Mouse (Mus musculus) c-Kit-negative CD71-positive TER-119-positive erythroid progenitor cells, embryonic 14.5 days (primary cell): ENCODE measurements around the gene St6galnac5.

ENCODE experiments used
- DNase-seq: peaks from one replicate; pipeline ENCODE4 v3.0.0-alpha.2; 2013; ENCODE audit warnings: low read depth, low spot score

St6galnac5 gene

GRCm38 (mm10) chr3:152867654-152868525, 114.2 kb downstream of the St6galnac5 start:
- no peak for DNase-seq

DNA sequence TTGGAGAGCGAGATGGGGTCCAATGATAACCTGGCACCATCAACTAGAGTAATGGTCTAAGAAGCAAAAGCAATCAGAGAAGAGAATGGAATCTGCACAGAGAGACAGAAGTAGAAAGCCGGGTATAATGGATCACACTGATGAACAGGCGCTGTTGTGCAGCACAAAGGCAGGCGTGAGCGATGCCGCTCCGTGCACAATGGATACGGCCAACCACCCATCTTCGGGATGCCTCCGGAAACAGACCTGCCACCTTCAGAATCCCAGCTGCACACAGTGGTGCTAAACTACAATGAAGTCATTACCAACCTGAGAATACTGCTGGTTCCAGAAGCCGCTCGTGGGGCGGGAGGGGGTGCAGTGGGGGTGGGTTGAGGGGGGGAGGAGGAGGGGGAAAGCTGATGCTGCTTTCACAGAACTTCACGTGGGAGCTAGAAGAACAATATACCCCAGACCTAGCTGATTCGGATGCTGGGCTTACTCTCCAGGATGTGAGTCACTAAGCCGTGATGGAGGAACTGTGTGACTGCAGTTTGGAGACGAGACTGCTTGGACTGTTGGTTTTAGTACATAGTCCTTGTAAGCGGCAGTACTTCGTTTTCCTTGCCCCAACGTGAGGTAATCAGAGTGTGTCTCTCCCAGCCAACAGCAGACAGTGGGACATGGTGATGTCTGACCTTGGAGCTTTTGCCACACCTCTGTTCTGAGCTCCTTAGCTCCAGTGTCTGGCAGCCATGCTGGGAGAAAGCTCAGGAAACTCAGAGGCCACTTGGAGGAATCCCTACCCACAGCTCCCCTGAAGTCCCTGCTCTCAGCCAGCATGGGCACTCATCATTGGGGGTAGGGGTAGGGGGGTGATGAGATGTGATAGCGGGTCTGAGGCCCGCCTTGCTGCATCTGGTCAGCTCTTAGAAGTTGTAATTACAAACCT, 115.7 kb downstream of the St6galnac5 start:
- DNase-seq = no peak

GRCm38 (mm10) chr3:152861978-152862377, 120.1 kb downstream of the St6galnac5 start:
- DNase-seq = no peak

- DNase-seq = no peak
These were observed 120.6 kb downstream of the St6galnac5 start for GRCm38 (mm10) chr3:152861450-152861849.

- no peak for DNase-seq
These were observed 126.0 kb downstream of the St6galnac5 start for GRCm38 (mm10) chr3:152856095-152856494.

DNA sequence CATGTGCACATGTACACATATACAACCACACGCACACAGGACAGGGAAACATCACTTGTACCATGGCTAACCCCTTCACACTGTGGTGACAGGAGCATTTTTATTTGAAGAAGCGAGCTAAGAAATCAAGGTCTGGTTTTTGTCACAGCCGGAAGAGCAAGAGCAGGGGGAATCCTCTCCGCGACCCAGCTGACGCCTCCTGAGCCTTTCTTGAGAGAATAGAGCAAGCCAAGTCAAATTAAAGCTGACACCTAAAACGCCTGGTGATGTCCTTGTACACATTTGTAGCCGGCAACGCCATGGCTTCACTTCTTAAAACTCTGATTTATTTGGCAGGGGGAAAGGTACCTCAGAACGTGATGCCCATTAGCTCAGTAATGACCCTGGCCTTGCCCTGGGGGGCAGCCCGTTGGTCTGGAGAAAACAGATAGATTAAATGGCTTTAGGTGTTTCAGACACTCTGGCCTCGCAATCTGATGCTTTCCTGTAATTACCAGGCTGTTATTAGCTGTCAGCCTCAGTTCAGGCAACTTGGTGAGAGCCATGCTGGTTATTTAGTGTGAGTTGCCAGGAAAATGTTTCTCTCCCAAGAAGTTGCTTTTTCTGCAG, 126.9 kb downstream of the St6galnac5 start:
- no peak for DNase-seq

- no peak for DNase-seq
These were observed 138.1 kb downstream of the St6galnac5 start for GRCm38 (mm10) chr3:152843925-152844324.

DNA sequence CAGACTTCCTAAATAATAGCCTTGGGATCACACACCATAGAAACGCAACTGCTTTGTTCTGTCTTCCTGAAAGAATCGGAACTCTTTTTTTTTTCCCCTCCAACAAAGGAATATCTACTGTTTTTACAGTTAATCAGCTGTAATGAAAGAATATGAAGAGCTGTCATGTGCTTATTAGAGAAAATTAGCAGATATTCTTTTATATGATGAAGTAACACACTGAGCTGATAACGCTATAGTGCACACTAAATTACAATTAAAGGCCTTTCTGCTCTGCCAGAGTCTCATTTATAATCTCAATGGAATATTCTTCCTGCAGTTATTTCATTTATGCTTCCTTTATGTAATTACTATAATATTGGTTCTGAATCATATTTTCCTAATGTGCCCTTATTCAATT, 139.4 kb downstream of the St6galnac5 start:
- no peak for DNase-seq

DNA sequence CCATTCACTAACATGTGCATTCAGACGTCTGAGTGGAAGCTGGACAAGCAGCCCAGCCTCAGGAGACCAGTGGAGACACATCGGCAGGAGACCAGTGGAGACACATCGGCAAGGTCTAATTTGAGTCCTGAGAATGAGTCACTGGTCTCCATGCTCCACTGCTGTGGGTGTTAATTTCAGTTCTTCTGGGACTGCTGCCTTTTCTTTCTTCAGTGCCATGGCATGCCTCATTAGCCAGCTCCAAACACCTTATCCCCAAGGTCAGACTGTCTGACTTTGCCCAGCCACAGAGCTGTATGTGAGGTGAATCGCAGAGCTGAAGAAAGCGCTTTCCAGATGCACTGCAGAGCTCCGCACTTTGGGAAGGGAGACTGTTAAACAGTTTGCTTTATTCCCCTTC, 140.8 kb downstream of the St6galnac5 start:
- no peak for DNase-seq

DNA sequence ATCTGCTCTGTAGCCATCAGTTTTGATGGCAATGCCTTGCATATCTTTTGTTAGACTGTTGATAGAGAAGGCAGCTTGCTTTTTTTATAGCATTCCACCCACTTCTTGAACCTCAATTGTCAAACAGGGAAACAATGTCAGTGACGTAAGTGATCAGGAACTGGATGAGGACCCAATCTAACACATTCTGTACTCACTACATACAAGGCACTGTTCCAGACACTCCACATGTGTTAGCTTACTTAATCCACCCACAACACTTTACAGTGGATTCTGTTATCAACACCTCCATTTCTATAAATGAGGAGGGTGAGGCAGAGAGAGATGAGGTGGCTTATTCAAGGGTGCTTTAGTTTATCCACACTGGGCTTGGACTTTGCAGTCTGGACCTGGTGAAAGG, 144.1 kb downstream of the St6galnac5 start:
- no peak for DNase-seq

DNA sequence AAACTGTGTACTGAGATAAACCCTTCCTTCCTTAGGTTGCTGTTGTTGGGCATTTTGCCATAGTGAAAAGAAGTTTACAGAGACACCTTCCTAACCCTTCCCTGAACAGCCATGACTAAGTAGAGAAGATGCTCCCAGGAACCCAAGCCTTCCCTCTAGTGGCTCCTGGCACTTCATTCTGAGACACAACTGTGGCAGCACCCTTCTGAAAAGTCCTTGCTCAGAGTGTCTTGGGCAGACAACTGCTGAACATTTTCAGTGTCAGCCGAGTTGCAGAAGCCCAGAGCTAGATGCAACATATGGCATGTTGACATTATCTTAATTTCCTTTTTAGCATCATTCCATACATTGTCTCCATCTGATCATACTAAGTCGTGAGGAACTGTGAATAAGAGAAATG, 144.6 kb downstream of the St6galnac5 start:
- DNase-seq = no peak

DNA sequence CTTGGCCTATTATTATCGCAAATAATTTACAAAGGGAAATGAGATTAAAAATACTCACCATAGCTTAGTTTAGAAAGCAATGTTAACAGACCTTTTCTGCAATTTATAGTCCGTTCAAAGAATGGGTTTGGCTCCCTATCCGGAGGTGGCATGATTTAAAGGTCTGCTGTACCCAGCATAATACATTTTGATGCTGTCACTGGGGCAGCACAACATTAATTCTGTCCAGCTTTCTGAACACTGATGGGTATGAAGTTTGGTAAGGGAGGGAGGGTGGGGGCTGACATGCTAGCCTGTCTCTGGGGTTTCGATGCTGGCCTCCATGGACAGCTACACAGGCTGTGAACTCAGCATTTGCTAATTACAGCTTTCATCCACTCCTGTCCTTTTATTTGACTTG, 149.6 kb downstream of the St6galnac5 start:
- DNase-seq = no peak

GRCm38 (mm10) chr3:152831974-152832373, 150.1 kb downstream of the St6galnac5 start:
- no peak for DNase-seq

- DNase-seq = no peak
These were observed 150.7 kb downstream of the St6galnac5 start for GRCm38 (mm10) chr3:152831377-152831776.

- DNase-seq = no peak
These were observed 160.8 kb downstream of the St6galnac5 start for GRCm38 (mm10) chr3:152821202-152821601.

DNA sequence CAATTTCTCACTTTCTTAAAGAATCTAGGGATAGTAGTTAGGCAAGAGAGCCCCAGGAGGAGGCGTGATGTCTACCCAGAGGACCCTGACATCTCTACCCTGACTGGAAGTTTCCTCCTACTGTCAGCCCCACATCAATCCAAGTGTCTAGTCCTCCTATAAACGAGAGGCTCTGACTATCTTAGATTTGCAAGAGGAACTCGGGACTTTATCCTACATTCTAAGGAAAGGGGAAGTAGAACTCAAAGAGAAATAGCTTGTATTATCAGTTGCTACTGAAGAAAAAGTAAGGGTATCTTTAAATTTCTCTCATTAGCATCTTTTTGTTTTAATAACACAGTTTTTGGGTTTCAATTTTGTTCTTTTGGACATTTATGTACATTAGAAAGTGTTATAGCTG, 161.6 kb downstream of the St6galnac5 start:
- DNase-seq = no peak

DNA sequence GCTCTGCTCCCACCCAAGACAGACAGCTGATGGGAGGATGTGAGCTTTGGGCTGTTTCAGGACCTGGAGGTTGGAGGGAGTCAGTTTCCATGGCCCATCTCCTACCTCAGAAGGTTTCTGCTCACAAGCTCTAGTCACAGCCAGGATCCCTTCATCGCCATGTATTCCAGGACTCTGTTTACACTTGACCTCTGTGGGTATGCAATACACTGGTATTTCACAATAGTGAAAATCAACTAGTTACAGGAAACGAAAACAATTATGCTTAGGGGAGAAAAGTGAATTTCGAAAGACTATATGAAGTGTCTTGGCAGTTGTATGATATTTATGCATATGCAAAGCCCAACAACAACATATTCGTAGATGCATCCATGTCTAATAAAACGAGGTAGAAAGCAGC, 166.9 kb downstream of the St6galnac5 start:
- no peak for DNase-seq

DNA sequence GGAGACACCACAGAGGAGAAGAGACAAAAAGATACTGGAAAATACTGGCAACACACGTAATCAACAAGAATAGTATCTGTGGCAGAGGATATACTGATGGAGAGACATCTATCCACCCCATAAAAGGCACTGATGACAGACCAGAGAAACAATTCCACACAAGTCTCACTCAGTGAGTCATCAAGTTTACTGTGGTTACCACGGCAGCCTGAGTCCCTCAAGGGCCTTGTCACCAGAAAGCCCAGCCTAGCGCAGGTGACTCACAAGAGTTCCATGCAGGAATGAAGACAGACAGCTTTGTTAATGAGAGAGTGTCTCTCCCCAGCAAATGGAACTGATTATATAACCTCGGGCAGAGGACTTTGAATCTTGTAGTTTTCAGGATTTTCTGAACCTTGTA, 168.1 kb downstream of the St6galnac5 start:
- no peak for DNase-seq

DNA sequence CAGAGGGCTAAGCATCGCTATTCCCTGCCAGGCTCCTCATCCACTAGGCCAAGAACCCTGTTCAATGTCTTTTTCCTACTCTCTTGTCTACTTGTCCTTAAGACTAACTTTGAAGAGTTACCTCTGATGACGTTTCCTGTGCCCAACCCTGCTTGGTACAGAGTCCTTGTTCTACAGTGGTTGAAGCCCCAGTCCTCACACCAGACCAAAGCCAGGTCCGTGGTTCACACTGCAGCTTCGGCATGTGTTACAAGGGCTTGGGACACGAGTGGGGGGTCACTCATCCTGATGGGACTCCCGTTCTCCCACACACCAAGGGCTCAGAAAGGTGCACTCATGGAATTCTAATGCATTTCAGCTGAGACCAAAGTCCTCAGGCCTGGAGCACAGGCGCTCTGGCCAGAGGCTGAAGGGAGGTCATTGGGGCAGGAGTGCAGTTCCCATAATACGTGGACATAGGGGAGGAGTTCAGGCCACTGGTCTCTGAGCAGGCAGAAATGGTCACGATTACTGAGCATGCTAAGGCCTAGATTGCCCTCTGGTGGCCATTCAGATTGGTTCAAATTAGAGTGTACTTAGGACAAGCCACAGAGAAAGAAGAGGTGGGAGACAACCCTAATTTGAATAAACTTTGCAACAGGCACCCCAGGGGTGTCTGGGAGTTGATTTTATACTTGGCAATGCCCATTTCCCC, 182.2 kb downstream of the St6galnac5 start:
- peak; percentile 12 for DNase-seq

DNA sequence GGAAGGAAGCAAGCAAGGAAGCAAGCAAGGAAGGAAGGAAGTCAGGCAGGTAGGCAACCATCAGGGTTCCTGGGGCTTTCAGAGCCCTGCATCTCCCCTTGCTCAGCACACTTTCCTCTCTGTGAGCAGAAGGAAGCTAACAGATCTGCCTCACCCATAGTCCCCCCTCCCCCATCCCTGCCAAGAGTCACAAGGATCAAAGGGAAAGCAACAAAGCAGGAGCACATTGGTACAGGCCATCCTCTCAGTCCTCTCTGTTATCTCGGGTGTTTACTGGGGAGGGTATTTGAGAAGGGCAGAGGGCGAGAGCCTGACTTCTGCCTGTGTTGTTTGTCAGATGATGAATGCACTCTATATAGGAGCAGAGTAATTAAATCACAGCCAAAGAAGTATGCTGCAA, 184.7 kb downstream of the St6galnac5 start:
- no peak for DNase-seq

DNA sequence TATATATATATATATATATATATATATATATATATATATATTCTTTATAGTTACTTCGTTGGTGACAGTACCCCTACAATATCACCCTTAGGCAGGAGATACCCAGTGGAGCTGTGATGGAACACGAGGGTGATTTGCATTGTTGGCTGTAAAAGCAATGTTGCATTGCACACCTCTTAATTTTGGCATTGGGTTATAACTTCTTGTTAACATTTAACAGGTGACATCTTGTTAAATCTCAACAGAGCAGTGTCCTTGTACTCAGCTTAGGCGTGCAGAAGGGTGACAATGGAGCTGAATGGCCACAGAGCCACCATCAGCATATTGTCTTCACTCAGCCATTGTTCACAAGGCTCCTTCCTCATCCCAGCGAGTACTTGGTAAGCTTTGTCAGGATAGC, 185.8 kb downstream of the St6galnac5 start:
- DNase-seq = no peak
